Mouse (Mus musculus): ENCODE results near the gene Ccdc9.
"Not testable (repeated sequence)": the region's sequence is repeated elsewhere in the genome, so short reads cannot be mapped to it uniquely, and the experiment has no call there.

Gene Ccdc9

GRCm38 (mm10) chr7:16271139-16271538 lies 15.5 kb downstream of the Ccdc9 start:
- DNase-seq (ENCODE audit: extremely low spot score): no peak

GRCm38 (mm10) chr7:16266593-16266992 lies 20.0 kb downstream of the Ccdc9 start:
- not testable (repeated sequence) for DNase-seq (ENCODE audit: extremely low spot score)

GRCm38 (mm10) chr7:16265856-16266255 lies 20.7 kb downstream of the Ccdc9 start:
- no peak for DNase-seq (ENCODE audit: extremely low spot score)

- no peak for DNase-seq (ENCODE audit: extremely low spot score)
These were observed 22.8 kb downstream of the Ccdc9 start for GRCm38 (mm10) chr7:16263843-16264242.

- peak; percentile 64 for DNase-seq (ENCODE audit: extremely low spot score)
These were observed 23.4 kb downstream of the Ccdc9 start for GRCm38 (mm10) chr7:16263015-16263787.

GRCm38 (mm10) chr7:16261097-16261496 lies 25.5 kb downstream of the Ccdc9 start:
- no peak for DNase-seq (ENCODE audit: extremely low spot score)

GRCm38 (mm10) chr7:16259110-16259590 lies 27.4 kb downstream of the Ccdc9 start, which contains the start of gene C5ar1:
Gene C5ar1, minus strand, starts transcription at chr7:16259540.
- no peak for DNase-seq (ENCODE audit: extremely low spot score)

- DNase-seq (ENCODE audit: extremely low spot score): no peak
These were observed 28.8 kb downstream of the Ccdc9 start for GRCm38 (mm10) chr7:16257830-16258229.

GRCm38 (mm10) chr7:16255963-16256362 lies 30.6 kb downstream of the Ccdc9 start:
- not testable (repeated sequence) for DNase-seq (ENCODE audit: extremely low spot score)

GRCm38 (mm10) chr7:16254195-16254594 lies 32.4 kb downstream of the Ccdc9 start:
- no peak for DNase-seq (ENCODE audit: extremely low spot score)

GRCm38 (mm10) chr7:16250687-16251086 lies 35.9 kb downstream of the Ccdc9 start:
- DNase-seq (ENCODE audit: extremely low spot score): no peak

GRCm38 (mm10) chr7:16245958-16246357 lies 40.6 kb downstream of the Ccdc9 start:
- DNase-seq (ENCODE audit: extremely low spot score): no peak

GRCm38 (mm10) chr7:16244067-16244466 lies 42.5 kb downstream of the Ccdc9 start, which contains the start of gene C5ar2:
Gene C5ar2, minus strand, starts transcription at chr7:16244154.
- DNase-seq (ENCODE audit: extremely low spot score): no peak

GRCm38 (mm10) chr7:16242198-16242597 lies 44.4 kb downstream of the Ccdc9 start:
- DNase-seq (ENCODE audit: extremely low spot score): no peak

GRCm38 (mm10) chr7:16241787-16242186 lies 44.8 kb downstream of the Ccdc9 start:
- DNase-seq (ENCODE audit: extremely low spot score): no peak

- no peak for DNase-seq (ENCODE audit: extremely low spot score)
These were observed 45.7 kb downstream of the Ccdc9 start for GRCm38 (mm10) chr7:16240978-16241303.

GRCm38 (mm10) chr7:16240281-16240977 lies 46.2 kb downstream of the Ccdc9 start:
- no peak for DNase-seq (ENCODE audit: extremely low spot score)

- DNase-seq (ENCODE audit: extremely low spot score): no peak
These were observed 47.0 kb downstream of the Ccdc9 start for GRCm38 (mm10) chr7:16239554-16239997.

- DNase-seq (ENCODE audit: extremely low spot score): peak; percentile 70
These were observed 56.7 kb downstream of the Ccdc9 start for GRCm38 (mm10) chr7:16229869-16230268.

Data from embryo, embryonic 9.5 days (tissue).